Mouse (Mus musculus): Measurements from ENCODE around the gene Lims1.

The Lims1 gene

GRCm38 (mm10) chr10:58446384-58447279 is 123.4 kb downstream of the Lims1 start, which contains the start of gene Ranbp2:
Gene Ranbp2, plus strand, starts transcription at chr10:58446920.
- in situ Hi-C loops (cut with MboI, MseI) = no loop called here

GRCm38 (mm10) chr10:58447280-58447781 is 124.1 kb downstream of the Lims1 start:
- in situ Hi-C loops (cut with MboI, MseI) = no loop called here

- in situ Hi-C loops (cut with MboI, MseI) = loop anchor here (25.0 kb wide), 1 partner anchor 939 kb away; no protein-coding TSS in a partner anchor
Measured at GRCm38 (mm10) chr10:58451575-58451974, 128.3 kb downstream of the Lims1 start.

GRCm38 (mm10) chr10:58452185-58452584 is 128.9 kb downstream of the Lims1 start:
- in situ Hi-C loops (cut with MboI, MseI) = loop anchor here (25.0 kb wide), 1 partner anchor 940 kb away; no protein-coding TSS in a partner anchor

GRCm38 (mm10) chr10:58459896-58460295 is 136.6 kb downstream of the Lims1 start:
- in situ Hi-C loops (cut with MboI, MseI) = loop anchor here (25.0 kb wide), 1 partner anchor 948 kb away; no protein-coding TSS in a partner anchor

Measured in T-helper 1 cell (primary cell).